9 mouse cellular contexts compared by ENCODE assay signal in the genomic region with DNA sequence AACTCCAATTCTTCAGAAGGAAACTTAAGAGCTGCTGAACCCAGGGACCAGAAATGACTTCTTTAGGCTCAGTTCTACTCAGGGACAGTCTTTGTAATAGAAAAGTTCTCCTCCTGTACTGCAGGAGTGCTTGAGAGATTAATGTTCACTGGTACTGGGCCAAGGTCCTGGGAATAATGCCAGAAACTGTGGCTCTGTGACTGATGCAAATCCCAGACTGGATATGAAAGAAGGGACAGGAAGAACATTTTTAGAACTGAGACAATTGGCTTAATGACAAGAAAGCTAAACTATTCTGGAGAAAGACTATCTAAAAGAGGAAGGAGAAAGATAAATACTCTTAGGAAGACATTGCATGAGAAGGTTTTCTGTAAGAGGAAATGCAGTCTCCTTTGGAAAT.
DNase-seq lines count a peak whose midpoint lies in the region; ATAC-seq lines count a peak whose summit lies in the region.
"Had no signal": no experiment of that assay in that cellular context is flagged by ENCODE, and none has a peak within 500 bp of the region (broad histone marks: within the 10 kb centered on the region; RNA-seq: fewer than 3 reads in every experiment).

No protein-coding gene starts in this region.

- no peaks in the 10 kb centered on the region for H3K4me1 ChIP-seq in neural tube, embryonic 15.5 days
- H3K4me1 ChIP-seq: hindbrain, embryonic 15.5 days had no signal

- DNase-seq in retina, adult 2 months (ENCODE audit: low read depth, low spot score), result peak; percentile 13
- DNase-seq in retina, embryonic 14.5 days (ENCODE audit: low spot score), result no peak
- peak; percentile 25 for DNase-seq in fibroblast of lung, adult 2 months (ENCODE audit: low read depth)
- peak; percentile 84 to 85 for DNase-seq in heart, postnatal 36 days
- DNase-seq in layer of hippocampus, postnatal 14 days (ENCODE audit: low spot score in 2 of 2), result peak; percentile 14 to 45
- no peak for DNase-seq in retina, postnatal 1 day

- ATAC-seq in neural tube, embryonic 15.5 days (ENCODE audit: low FRiP score), result peak; percentile 68; the same call in 1 of the 2 replicates
- no peak for ATAC-seq in megakaryocyte progenitor cell, adult 5-6 weeks (replicated peaks; ENCODE audit: poor library complexity)

- no peaks in the 10 kb centered on the region for H3K36me3 ChIP-seq in neural tube, embryonic 15.5 days
- H3K36me3 ChIP-seq: hindbrain, embryonic 15.5 days had no signal

- no peak overlapping the region for H3K4me2 ChIP-seq in neural tube, embryonic 15.5 days
- H3K4me2 ChIP-seq: hindbrain, embryonic 15.5 days had no signal

- no peak overlapping the region for H3K9ac ChIP-seq in neural tube, embryonic 15.5 days (replicated peaks)
- H3K9ac ChIP-seq: hindbrain, embryonic 15.5 days had no signal

- H3K27me3 ChIP-seq in neural tube, embryonic 15.5 days (replicated peaks), result no peaks in the 10 kb centered on the region
- H3K27me3 ChIP-seq: hindbrain, embryonic 15.5 days had no signal

- no peak overlapping the region for H3K4me3 ChIP-seq in neural tube, embryonic 15.5 days (replicated peaks)
- H3K4me3 ChIP-seq: hindbrain, embryonic 15.5 days had no signal

- intact Hi-C loops in heart, postnatal 36 days (cut with DNase I), result no loop called here

- no peak overlapping the region for H3K27ac ChIP-seq in neural tube, embryonic 15.5 days (replicated peaks)
- H3K27ac ChIP-seq: hindbrain, embryonic 15.5 days had no signal

- H3K9me3 ChIP-seq in neural tube, embryonic 15.5 days (replicated peaks), result no peaks in the 10 kb centered on the region
- H3K9me3 ChIP-seq: hindbrain, embryonic 15.5 days had no signal

Comparison
In these comparisons a context has a peak if more than half of its experiments do, and no peak if none do; other contexts are left out.
1. DNase-seq: peak in retina, adult 2 months (single experiment), fibroblast of lung, adult 2 months (single experiment), heart, postnatal 36 days (2 of 2) and layer of hippocampus, postnatal 14 days (2 of 2); none in retina, embryonic 14.5 days (single experiment) and retina, postnatal 1 day (single experiment).